Mouse (Mus musculus) liver, postnatal 0 days (tissue): ENCODE measurements around the gene Matk.

Experiments used
- CTCF ChIP-seq: sonication (generic); IDR thresholded peaks from 2 replicates; pipeline ENCODE4 v1.5.1; 2016; ENCODE audit warnings: antibody characterized with exemption, low read depth
- EP300 ChIP-seq: IDR thresholded peaks from 2 replicates; pipeline ENCODE4 v1.6.1; 2016; ENCODE audit warnings: antibody characterized with exemption, low read depth, mild to moderate bottlenecking

GRCm38 (mm10) chr10:81234206-81234605 is 18.5 kb upstream of the Matk start:
- TF ChIP-seq CTCF, result no peak
- no peak for TF ChIP-seq EP300
